Mouse (Mus musculus) ovary, postnatal 14 days (tissue): Measurements from ENCODE around the gene Spcs2.
"Not testable (repeated sequence)": the region's sequence is repeated elsewhere in the genome, so short reads cannot be mapped to it uniquely, and the experiment has no call there.

Experiments used
- DNase-seq: peaks from one replicate; pipeline ENCODE4 v3.0.0; 2022; ENCODE audit warnings: low spot score

The Spcs2 gene

DNA sequence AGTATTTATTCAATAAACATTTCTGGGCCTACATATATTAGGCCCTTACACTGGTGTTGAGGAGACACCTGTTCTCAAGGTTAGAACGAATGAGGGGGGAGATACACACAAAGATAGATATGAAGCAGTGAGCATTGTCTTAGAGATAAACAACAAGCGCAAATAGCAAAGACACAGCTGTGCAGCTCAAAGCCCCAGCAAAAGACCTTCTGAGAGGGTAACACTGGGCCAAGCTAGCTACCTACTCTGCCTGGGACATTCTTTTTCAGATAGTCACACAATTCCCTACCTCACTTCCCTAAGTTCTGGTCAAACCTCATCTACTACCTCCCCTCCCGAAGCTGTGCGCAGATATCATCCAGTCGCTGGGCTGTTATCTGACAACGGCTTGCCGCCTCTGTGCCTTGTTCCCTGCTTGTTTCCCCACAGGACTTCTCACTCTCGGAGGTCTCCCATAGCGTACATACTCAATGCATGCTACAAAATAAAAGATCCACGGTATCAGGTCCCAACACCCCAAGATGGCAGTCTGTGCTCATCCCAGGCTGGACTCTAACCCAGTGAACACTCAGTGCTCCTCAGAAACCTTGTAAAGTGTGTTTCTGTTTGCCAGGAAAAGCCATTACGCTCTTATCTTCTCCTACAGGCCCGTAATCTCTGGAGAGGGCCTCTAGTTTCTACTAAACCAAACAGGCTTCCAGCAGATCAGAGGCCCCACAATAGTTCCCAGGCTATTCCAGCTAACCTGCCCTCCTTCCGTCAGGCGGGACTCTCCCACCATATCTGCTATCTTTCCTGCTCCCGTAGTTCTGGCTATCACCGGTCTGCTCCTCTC lies 38.4 kb downstream of the Spcs2 start:
- DNase-seq: no peak

DNA sequence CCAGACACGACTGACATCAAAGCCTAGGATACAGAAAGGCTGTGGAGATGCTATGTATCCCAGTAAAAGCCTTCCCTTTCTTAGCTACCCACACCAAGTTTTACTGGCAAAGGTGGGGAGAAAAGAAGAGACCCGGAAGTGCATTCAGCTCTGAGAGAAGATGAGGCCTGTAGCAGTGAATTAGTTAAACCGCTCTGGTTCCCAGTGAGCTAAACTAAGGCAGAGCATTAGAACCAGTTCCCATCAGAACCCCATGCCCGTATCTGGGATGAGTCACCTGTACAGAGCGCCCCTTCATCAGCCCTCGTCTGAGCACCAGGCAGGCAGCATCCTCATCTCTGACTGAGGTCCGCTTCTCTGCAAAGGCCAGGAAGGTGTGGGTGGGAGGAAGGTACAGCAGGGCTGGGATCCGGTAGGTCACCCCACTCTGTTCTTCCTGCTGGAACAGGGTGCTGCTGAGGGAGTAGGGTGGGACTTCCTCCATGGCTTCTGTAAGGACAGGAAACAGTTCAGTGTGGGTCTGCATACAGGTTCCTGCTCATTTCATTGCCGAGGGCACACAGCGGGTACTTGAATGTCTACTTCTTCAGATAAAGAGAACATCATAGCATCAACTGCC lies 40.1 kb downstream of the Spcs2 start:
- no peak for DNase-seq

DNA sequence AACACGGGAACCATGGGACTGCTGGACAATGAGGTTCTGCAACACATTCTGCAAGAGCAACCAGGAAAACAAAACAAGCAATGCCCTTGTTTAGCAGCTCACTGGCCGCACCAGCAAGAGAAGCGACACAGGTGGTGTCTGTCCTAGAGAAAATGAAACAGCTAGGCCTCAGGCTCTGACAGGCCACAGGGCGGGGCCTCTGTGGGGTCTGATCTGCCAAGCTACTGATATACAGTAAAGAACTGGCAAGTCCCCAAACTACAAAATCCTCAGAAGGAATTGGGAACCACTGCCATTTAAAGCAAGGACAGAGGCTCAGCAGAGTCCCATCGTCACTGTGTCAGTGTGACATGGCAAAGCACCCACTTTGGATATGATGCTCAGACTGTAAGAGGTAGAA lies 40.8 kb downstream of the Spcs2 start:
- no peak for DNase-seq

DNA sequence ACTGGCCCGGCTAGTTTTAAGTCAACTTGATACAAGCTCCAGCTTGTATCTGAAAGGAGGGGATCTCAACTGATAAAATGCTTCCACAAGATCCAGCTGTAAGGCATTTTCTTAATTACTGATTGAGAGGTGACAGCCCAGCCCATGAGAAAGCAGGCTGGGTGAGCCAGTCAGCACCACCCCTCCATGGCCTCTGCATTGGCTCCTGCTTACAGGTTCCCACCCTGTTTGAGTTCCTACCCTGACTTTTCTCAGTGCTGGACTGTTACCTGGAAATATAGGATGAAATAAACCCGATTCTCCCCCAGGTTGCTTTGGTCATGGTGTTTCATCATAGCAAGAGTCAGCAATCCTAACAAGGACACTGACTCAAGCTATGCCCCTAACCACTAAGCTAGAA lies 41.3 kb downstream of the Spcs2 start:
- DNase-seq: no peak

DNA sequence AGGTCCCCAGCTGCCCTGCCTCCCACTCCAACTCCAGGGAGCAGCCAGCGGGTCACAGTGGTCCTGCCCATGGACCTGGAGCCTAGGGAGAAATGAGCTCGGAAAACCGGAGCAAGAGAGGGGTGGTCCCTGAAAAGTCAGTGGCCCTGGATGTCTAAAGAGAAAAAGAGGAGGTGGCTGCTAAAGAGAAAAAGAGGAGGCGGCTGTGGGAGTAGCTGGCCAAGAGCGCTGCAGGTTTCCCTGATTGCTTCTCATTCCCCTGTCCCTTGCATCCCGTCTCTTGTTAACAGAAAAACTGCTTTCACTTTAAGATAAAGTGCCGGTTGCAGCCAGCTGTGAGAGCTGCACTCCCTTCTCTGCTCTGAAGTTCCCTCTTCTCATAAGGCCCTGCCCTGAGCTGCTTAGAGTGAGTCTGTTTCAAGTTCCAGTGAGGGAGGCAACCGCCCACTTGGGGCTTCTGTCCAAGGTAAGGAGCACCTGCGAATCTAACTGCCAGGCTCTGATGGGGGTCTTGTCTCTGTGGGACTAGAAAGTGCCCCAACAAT lies 45.0 kb downstream of the Spcs2 start:
- DNase-seq: not testable (repeated sequence)

DNA sequence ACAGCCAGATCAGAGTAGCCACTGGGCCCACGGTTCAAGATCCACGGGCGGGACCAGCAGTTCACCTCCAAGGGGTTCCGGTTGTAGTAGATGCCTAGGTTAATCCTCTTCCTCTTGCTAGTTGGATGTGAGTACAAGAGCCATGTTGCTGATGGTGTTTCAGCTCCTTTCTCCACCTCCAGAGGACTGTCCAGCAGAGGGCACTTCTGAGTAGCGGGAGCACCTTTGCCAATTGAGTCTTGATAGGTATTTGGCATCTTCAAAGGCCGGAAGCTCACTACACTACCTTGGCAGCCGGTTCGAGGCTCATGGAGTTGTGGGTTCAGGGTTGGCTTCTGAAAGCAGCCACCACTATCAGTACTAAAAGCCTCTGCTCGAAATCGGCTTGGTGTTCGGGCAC lies 49.9 kb downstream of the Spcs2 start:
- peak; percentile 22 for DNase-seq

DNA sequence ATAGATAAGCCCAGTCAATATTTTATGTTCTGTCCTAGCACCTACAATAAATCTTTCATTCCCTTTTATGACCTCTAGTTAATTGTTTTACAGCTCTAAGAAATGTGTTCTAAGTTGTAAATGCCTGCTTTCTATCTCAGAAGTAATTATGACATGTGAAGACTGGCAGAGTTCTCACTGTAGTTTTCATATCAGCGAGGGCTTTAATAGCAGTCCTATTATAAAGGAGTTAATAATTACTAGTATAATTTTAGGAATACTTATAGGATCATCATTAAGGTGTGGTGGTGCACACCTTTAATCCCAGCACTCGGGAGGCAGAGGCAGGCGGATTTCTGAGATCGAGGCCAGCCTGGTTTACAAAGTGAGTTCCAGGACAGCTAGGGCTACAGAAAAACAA lies 51.6 kb downstream of the Spcs2 start:
- DNase-seq: no peak

DNA sequence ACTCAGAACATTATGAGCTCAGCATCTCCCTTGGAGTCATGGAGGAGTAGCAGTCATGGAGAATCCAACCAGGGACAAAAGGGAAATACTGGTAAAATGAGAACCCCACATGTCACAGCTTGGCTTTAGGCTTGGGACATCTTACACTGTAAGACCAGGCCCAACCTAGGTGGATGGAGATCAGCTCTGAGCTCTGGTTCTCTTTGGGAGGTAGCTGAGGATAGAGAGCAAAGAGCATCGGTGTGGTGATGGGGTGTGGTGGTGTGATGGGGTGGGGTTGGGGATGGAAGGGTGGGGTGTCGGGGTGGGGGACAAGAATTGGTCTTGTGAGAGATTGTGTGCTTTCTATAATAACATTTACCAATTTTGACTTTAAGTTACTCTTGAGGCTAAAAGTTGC lies 52.4 kb downstream of the Spcs2 start:
- DNase-seq: no peak

DNA sequence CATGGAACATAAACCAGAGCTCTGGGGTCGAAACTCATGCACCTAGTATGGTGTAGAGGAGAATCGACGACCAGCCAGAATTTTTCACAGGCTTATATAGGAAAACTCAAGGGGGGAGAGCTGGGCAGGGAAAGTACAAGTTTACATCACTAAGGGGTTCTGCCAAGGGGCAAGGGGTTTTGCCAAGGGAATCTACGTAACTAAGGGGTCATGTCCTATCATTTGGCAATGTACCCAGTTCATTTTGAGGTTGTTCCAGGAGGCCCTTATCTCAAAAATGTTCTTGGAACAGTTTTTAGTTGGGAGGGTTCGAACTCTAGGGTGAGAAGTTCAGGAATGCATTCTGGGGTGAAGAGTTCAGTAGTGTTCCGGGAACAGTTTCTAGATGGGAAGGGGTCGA lies 56.2 kb downstream of the Spcs2 start:
- DNase-seq: not testable (repeated sequence)

DNA sequence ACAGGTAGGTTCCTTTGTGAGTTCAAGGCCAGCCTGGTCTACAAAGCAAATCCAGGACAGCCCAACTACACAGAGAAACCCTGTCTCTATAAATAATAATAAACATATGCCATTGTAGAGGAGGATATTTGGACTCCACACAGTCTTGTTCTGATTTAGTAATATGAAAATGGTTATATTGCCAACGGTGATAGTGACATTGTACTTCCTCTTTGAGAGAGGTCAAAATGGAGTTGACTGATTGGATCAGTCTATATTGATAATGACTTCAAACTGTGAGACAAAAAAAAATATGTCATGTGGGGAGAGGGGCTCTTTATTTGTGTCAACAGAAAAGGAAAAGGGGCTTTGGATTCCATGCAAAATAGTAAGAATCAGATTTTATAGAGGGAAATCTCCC lies 57.9 kb downstream of the Spcs2 start:
- no peak for DNase-seq

DNA sequence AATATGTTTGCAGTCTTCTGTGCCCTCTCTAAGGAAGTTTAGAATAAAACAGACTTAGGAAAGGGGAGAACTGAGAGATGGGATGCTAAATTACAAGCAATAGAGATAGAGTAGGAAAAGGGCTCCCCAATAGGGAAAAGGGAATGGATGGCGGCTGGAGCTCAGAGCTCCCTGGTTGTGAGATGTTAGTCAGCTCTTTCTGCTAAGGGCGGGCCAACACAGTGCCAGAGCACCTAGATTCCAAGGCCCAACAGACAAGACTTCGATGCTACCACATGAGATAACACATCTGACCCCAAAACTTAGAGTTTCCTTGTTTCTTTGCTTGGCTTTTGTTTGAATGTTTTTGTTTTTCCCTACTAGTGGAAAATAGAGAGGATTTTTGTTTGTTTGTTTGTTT lies 59.2 kb downstream of the Spcs2 start:
- DNase-seq: not testable (repeated sequence)

DNA sequence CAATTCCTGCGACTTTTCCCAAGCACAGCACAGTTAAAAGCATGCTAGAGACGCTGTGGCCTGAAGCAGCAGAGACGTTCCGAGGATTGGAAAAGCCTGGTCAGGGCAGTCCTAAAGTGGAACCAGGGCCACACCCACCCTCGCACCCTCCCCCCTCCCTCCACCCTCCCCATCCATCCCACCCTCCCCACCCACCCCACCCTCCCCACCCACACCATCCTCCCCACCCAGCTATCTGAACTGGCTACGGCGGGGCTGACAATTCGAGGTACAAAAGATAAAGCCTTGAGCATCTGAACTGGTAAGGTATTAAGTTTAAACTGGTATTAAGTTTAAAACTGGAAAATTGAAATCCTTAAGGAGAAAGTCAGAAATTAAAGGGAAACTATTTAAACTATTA lies 59.7 kb downstream of the Spcs2 start:
- no peak for DNase-seq

DNA sequence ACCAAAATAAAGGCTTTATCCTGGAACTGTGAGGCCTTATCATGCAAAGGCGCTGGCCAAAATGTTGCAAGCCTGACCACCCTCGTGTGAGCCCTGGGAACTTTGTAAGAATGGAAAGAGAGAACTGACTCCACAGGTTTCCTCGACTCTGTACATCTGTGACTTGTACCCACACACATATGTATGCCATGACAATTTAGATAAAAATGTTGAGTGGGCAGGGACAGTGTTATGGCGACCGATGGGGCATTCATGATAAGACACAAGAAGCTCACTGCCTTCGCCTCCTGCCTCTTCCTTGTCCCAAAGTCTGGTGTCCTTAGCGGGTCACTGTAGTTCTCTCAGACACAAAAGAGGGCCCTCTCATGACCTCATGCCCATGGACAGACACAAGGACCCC lies 64.1 kb downstream of the Spcs2 start:
- no peak for DNase-seq

DNA sequence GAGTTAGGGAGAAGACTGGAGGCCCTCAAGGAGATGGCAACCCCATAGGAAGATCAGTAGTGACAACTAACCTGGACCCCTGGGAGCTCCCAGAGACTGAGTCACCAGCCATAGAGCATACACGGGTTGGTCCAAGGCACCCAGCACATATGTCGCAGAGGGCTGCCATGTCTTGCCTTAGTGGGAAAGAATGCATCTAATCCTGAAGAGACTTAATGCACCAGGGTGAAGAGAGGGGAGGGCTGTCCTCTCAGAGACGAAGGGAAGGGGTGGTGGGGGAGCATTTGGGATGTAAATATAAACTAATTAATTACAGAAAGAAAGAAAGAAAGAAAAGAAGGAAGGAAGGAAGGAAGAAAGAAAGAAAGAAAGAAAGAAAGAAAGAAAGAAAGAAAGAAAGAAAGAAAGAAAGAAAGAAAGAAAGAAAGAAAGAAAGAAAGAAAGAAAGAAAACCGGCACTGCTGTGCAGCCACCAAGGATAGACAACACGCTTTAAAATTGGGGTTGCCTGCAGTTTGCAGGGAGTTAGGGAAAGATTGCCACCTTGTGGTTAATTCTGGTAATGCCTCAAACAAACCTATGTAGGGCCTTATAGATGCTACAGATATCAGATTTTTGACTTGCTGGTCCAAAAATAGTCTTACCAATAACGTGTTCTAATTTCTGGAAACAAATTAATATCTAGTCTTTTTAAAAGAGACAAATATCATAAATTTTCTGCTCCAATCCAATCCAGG lies 65.2 kb downstream of the Spcs2 start:
- DNase-seq: peak; percentile 66

DNA sequence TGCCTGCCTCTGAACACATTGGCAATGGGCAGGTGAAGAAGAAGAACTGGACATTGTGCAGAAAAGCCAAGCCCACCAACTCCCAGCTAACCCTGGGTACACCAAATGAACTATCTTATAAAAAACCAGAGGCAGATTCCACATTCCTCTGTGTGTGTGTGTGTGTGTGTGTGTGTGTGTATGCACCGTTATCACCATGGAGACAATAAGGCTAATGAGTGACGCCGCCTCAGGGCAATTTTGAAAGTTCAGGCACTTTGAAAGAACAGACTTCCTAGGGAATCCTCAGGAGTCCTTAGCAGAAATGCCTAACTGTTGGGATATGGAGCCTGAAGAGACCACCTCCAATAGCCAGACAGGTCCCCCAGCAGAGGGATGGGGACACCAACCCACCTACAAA lies 66.0 kb downstream of the Spcs2 start:
- no peak for DNase-seq

DNA sequence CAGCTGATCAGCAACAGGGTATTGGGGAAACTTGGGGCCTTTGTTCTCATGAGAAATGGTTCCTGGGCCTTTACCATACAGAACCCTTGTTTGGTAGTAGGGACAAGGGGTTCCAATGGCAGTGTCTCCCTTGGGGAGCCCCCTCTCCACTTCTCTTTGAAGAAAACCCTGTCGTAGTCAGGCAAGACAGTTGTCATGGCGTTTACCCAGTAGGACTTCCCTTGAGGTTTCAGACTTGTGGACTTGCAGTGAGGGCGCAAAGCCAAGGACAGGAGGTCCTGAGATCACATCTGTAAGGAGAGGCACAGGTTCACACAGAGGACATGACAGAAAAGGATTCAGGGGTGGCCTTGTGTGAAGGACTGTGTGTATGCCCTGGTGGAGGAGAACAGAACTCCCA lies 66.8 kb downstream of the Spcs2 start:
- no peak for DNase-seq

DNA sequence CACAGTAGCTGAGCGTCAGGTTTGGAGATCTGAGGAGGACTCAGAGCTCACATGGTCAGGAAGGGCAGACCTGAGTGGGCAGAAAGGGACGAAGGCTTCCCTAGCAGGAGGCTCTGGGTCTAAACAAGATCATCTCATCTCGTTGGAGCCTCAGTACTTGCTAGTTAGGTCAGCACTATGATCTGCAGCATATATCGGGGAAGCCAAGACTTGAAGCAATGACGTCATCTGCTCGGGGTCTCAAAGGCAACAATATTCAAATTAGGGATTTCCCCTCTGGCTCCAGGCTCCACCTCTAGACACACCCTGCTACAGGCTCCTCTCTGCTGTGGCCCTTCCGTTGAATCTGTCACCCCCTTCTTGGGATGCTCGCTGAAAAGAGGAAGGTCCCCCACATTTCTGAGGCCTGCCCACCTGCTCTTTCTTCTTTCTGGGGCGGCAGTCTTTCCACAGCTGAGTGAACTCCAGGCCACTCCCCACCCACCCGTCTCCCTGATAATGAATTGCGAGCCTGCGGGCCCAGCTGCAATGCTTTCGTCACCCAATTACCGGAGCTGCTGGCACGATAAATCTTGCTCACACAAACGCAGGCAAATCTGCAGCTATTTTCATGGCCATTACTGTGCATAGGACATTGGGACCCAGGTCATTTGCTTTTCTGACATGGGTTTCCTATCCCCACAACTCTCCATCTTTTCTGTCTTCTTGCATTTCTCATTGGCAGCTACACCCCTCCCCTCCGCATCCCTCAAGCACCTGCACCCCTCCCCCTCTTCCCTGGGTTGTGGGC lies 67.9 kb downstream of the Spcs2 start:
- DNase-seq: no peak

DNA sequence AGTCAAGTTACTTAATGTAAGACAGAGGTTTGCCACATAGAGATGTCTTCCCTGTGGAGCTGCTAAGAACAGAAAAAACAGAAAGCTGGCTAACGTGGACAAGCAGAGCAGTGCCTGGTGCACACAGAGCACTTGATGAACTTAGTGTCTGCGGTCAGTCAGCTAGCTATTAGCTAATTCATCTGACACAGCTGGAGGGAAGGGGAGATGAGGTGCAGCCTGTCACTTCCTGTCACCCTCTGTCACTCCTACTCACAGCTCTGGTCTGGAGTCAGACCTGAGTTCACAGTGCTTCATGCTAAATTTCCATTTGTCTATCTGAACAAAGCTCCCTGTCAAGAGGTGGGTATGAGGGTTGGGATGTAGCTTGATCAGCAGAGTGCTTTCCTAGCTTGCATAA lies 69.2 kb downstream of the Spcs2 start:
- DNase-seq: no peak

DNA sequence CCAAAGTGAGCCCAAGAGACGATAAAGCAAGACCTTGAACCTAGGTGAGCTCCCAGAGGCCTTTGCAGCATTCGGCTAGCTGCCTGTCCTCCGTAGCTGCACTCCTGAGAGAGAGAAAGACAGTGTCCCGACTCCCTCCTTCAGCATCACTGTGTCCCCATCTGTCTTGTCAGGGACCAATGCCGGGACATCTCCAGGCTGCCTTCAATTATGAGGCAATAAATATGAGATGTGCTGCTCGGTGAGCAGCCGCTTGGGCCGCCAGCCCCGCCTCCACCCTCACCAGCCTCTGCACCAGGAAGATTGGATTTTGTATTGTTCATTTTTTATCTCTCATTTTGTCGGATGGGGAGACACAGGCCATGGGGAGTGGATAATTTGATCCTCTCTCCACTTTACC lies 72.4 kb downstream of the Spcs2 start:
- no peak for DNase-seq

DNA sequence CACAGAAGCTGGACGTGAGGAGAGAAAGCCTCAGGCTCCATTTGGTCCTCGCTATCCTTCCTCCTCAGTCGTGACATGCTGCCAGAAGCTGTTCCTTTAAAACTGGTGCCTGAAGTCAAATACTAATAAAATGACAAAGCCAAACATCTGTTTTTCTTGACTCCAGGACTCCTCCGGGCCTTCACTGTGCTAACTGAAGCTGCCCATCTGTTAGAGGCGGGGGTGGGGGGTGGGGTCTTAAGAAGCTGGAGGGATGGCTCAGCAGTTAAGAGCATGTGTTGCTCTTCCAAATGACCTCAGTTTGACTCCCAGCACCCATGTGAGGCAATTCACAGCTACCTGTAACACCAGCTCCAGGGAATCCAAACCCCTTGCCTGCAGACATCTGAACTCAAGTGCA lies 74.7 kb downstream of the Spcs2 start:
- peak; percentile 7 for DNase-seq

DNA sequence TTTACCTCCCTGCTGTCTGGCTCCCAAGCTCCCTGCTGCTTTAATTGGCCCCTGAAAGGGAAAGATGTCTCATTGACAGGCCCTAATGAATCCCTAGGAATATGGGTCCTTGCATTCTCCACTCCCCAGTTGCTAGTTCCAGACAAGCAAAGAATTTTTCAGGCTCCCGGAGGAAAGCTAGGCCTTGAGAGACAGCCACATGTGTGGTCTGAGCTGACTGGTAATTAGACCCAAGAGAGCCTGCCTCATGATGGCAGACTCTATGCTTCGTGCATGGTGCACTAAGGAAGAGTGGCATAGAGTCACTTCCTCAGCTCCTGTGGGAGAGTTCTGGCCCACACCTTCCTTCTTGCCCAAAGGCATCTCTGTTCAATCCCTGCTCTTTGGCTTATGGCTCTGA lies 75.3 kb downstream of the Spcs2 start:
- no peak for DNase-seq
